Mouse (Mus musculus) layer of hippocampus, postnatal 25 days (tissue): ENCODE results near the gene Col4a2. TPM values are rescaled to one million over a fixed set of nuclear protein-coding genes. Genes with fewer than 3 reads are reported as not detected.
A peak's percentile ranks its signal among the peaks of the same experiment; 100 is the strongest.

Experiments used
- DNase-seq, 2 experiments: peaks; one replicate each; pipeline ENCODE4 v3.0.0; 2022; ENCODE audit warnings: mixed read lengths in 2 of 2, low spot score in 1 of 2; ENCODE audit errors: extremely low spot score in 1 of 2
- total RNA-seq, 2 experiments: library from RNA; stranded (reverse); gene quantifications; 2 replicates each; pipeline ENCODE4 v1.2.3; 2021

Gene Col4a2
- total RNA-seq, 2 experiments from 2014 or later = 45.6 to 61.2 TPM

GRCm38 (mm10) chr8:11377391-11378210, 65.0 kb downstream of the Col4a2 start:
- no peak for DNase-seq

- DNase-seq = no peak
These were observed 67.0 kb downstream of the Col4a2 start for GRCm38 (mm10) chr8:11379590-11379989.

GRCm38 (mm10) chr8:11381544-11381943, 68.9 kb downstream of the Col4a2 start:
- no peak for DNase-seq

GRCm38 (mm10) chr8:11382059-11382810, 69.6 kb downstream of the Col4a2 start:
- peak; percentile 59 to 61 for DNase-seq

GRCm38 (mm10) chr8:11382933-11383332, 70.3 kb downstream of the Col4a2 start:
- no peak for DNase-seq

- no peak for DNase-seq
These were observed 70.8 kb downstream of the Col4a2 start for GRCm38 (mm10) chr8:11383379-11383778.

GRCm38 (mm10) chr8:11384841-11385240, 72.2 kb downstream of the Col4a2 start:
- no peak for DNase-seq

- DNase-seq = no peak
These were observed 72.8 kb downstream of the Col4a2 start for GRCm38 (mm10) chr8:11385272-11385905.

- DNase-seq = no peak
These were observed 74.7 kb downstream of the Col4a2 start for GRCm38 (mm10) chr8:11387282-11387681.

GRCm38 (mm10) chr8:11389275-11390050, 76.9 kb downstream of the Col4a2 start:
- no peak for DNase-seq

GRCm38 (mm10) chr8:11392739-11393138, 80.1 kb downstream of the Col4a2 start:
- DNase-seq = peak; percentile 46 to 84

- DNase-seq = no peak
These were observed 80.6 kb downstream of the Col4a2 start for GRCm38 (mm10) chr8:11393161-11393560.

- no peak for DNase-seq
These were observed 81.0 kb downstream of the Col4a2 start for GRCm38 (mm10) chr8:11393607-11394006.

GRCm38 (mm10) chr8:11394773-11395172, 82.2 kb downstream of the Col4a2 start:
- no peak for DNase-seq

GRCm38 (mm10) chr8:11395601-11396000, 83.0 kb downstream of the Col4a2 start:
- no peak for DNase-seq

GRCm38 (mm10) chr8:11396111-11396510, 83.5 kb downstream of the Col4a2 start:
- DNase-seq = no peak

GRCm38 (mm10) chr8:11397126-11397525, 84.5 kb downstream of the Col4a2 start:
- DNase-seq = no peak

GRCm38 (mm10) chr8:11399706-11400105, 87.1 kb downstream of the Col4a2 start:
- DNase-seq = no peak

GRCm38 (mm10) chr8:11400244-11400643, 87.6 kb downstream of the Col4a2 start:
- DNase-seq = no peak

- DNase-seq = no peak
These were observed 88.6 kb downstream of the Col4a2 start for GRCm38 (mm10) chr8:11401183-11401582.
